12 mouse cellular contexts compared by ENCODE assay signal in genomic region chr9:107480477-107481069, GRCm38 (mm10). TPM values are rescaled to one million over a fixed set of nuclear protein-coding genes. Genes with fewer than 3 reads are reported as not detected.
DNase-seq lines count a peak whose midpoint lies in the region; ATAC-seq and TF ChIP-seq lines count a peak whose summit lies in the region.
"Had no signal": no experiment of that assay in that cellular context is flagged by ENCODE, and none has a peak within 500 bp of the region (broad histone marks: within the 10 kb centered on the region; RNA-seq: fewer than 3 reads in every experiment).

No protein-coding gene starts in this region.

- peaks cover 44% of the 10 kb centered on the region for H3K4me1 ChIP-seq in embryonic facial prominence, embryonic 13.5 days
- peaks cover 56% of the 10 kb centered on the region for H3K4me1 ChIP-seq in hindbrain, embryonic 14.5 days (replicated peaks; ENCODE audit: control insufficient read depth, insufficient read depth, low read length)
- H3K4me1 ChIP-seq in midbrain, embryonic 15.5 days, result peaks cover 44% of the 10 kb centered on the region

- H3K9me3 ChIP-seq in embryonic facial prominence, embryonic 13.5 days, result no peaks in the 10 kb centered on the region
- H3K9me3 ChIP-seq in hindbrain, embryonic 14.5 days (ENCODE audit: control insufficient read depth, low read length), result no peaks in the 10 kb centered on the region
- no peaks in the 10 kb centered on the region for H3K9me3 ChIP-seq in midbrain, embryonic 15.5 days

- 11% methylated on average over 9 of the region's 9 CpGs for WGBS in embryonic facial prominence, embryonic 13.5 days
- WGBS in hindbrain, embryonic 14.5 days, result 6% methylated on average over 9 of the region's 9 CpGs
- 10% methylated on average over 9 of the region's 9 CpGs for WGBS in midbrain, embryonic 15.5 days

- H3K27ac ChIP-seq in embryonic facial prominence, embryonic 13.5 days, result peak overlapping the region; percentile 78
- H3K27ac ChIP-seq in hindbrain, embryonic 14.5 days, result peak overlapping the region; percentile 80
- peak overlapping the region; percentile 75 for H3K27ac ChIP-seq in midbrain, embryonic 15.5 days

- H3K4me2 ChIP-seq in embryonic facial prominence, embryonic 13.5 days, result peak overlapping the region; percentile 1; the same call in 1 of the 2 replicates
- H3K4me2 ChIP-seq in hindbrain, embryonic 14.5 days (replicated peaks), result no peak overlapping the region
- no peak overlapping the region for H3K4me2 ChIP-seq in midbrain, embryonic 15.5 days

- peak; percentile 78 for DNase-seq in brain, embryonic 14.5 days (ENCODE audit: low read depth)
- DNase-seq in hindbrain, embryonic 14.5 days (ENCODE audit: low spot score), result no peak
- DNase-seq in layer of hippocampus, adult 9-10 months (ENCODE audit: low spot score), result no peak
- DNase-seq in left cerebral cortex, postnatal 4 days, result no peak
- no peak for DNase-seq in frontal cortex, adult 2 months (ENCODE audit: extremely low spot score in 1 of 2, low spot score in 1 of 2)
- DNase-seq: cerebellum, adult 2 months; kidney, adult 9 months; lung, postnatal 36 days; thymus, postnatal 4 days had no signal

- no peak overlapping the region for H3K4me3 ChIP-seq in embryonic facial prominence, embryonic 13.5 days
- H3K4me3 ChIP-seq in hindbrain, embryonic 14.5 days (replicated peaks; ENCODE audit: low read length), result no peak overlapping the region
- H3K4me3 ChIP-seq in midbrain, embryonic 15.5 days, result no peak overlapping the region

- 0 out of 2 replicates have a peak, but pooled peaks have one; percentile 56 for ATAC-seq in embryonic facial prominence, embryonic 13.5 days (ENCODE audit: insufficient number of reproducible peaks, insufficient read depth, low FRiP score, low TSS enrichment, low read depth)
- ATAC-seq in hindbrain, embryonic 14.5 days (ENCODE audit: low FRiP score), result no peak
- ATAC-seq in midbrain, embryonic 15.5 days (replicated peaks), result no peak
- no peak for ATAC-seq in CD4-positive, CD25-positive, alpha-beta regulatory T cell, adult 4 months

- no peak overlapping the region for H3K9ac ChIP-seq in embryonic facial prominence, embryonic 13.5 days
- H3K9ac ChIP-seq in hindbrain, embryonic 14.5 days, result 0 out of 2 replicates have a peak overlapping the region, but pooled peaks have one; percentile 2
- no peak overlapping the region for H3K9ac ChIP-seq in midbrain, embryonic 15.5 days

- H3K27me3 ChIP-seq in embryonic facial prominence, embryonic 13.5 days, result peaks cover 8% of the 10 kb centered on the region; the same call in 1 of the 2 replicates
- no peaks in the 10 kb centered on the region for H3K27me3 ChIP-seq in hindbrain, embryonic 14.5 days (ENCODE audit: control insufficient read depth, insufficient read depth, low read length)
- H3K27me3 ChIP-seq in midbrain, embryonic 15.5 days (replicated peaks), result no peaks in the 10 kb centered on the region

- no peak for TF ChIP-seq POLR2A in brain, embryonic 14.5 days (IDR thresholded peaks at IDR 0.05; ENCODE audit: borderline replicate concordance, extremely low read depth, insufficient read depth, insufficient read length, poor library complexity, severe bottlenecking)

- no peaks in the 10 kb centered on the region for H3K36me3 ChIP-seq in embryonic facial prominence, embryonic 13.5 days
- H3K36me3 ChIP-seq in hindbrain, embryonic 14.5 days (replicated peaks; ENCODE audit: control insufficient read depth, insufficient read depth), result no peaks in the 10 kb centered on the region
- no peaks in the 10 kb centered on the region for H3K36me3 ChIP-seq in midbrain, embryonic 15.5 days (replicated peaks)

- no peak for TF ChIP-seq CTCF in brain, embryonic 14.5 days (IDR thresholded peaks at IDR 0.05; ENCODE audit: borderline replicate concordance, extremely low read depth, insufficient read depth, insufficient read length)

- intact Hi-C loops in left cerebral cortex, postnatal 4 days (cut with DNase I), result no loop called here

RNA-seq across cellular contexts. Expression of gene Tmem115, which starts 53.2 kb away (rescaled TPM):
- polyA plus RNA-seq in brain, embryonic 14.5 days (2012; rRNA removed), result 37.3 and 42.1 TPM in 2 replicates
- polyA plus RNA-seq in embryonic facial prominence, embryonic 13.5 days (2015; fragmentation: Nextera tagmentation; extraction: Ambion mirVana), result 46.2 and 46.9 TPM in 2 replicates
- 47.1 and 51.7 TPM in 2 replicates for polyA plus RNA-seq in hindbrain, embryonic 14.5 days (2014; fragmentation: Nextera tagmentation; extraction: Ambion mirVana)
- polyA plus RNA-seq in midbrain, embryonic 15.5 days (2015; fragmentation: Nextera tagmentation; extraction: Ambion mirVana), result 48.0 and 50.5 TPM in 2 replicates
- polyA plus RNA-seq in CD4-positive, CD25-positive, alpha-beta regulatory T cell, adult 4 months (2017; shearing (Covaris generic)), result 10 to 100 TPM; 19.7 to 28.0 TPM
- 10 to 100 TPM; 29.4 to 30.4 TPM for total RNA-seq in left cerebral cortex, postnatal 4 days (2021)
- 29.7 and 32.1 TPM in 2 replicates for polyA plus RNA-seq in frontal cortex, adult 2 months (2012; rRNA removed)
